Mouse (Mus musculus) frontal cortex, adult (tissue): Measurements from ENCODE around the gene Cxcl15.
"Not testable (repeated sequence)": the region's sequence is repeated elsewhere in the genome, so short reads cannot be mapped to it uniquely, and the experiment has no call there.

Source experiments
- ATAC-seq: cut with Nextera tagmentation; 2 replicates; pipeline ENCODE4 v1.9.2; 2017; ENCODE audit warnings: mild to moderate bottlenecking, moderate library complexity, mixed read lengths; ENCODE audit not compliant: low TSS enrichment

Gene Cxcl15

DNA sequence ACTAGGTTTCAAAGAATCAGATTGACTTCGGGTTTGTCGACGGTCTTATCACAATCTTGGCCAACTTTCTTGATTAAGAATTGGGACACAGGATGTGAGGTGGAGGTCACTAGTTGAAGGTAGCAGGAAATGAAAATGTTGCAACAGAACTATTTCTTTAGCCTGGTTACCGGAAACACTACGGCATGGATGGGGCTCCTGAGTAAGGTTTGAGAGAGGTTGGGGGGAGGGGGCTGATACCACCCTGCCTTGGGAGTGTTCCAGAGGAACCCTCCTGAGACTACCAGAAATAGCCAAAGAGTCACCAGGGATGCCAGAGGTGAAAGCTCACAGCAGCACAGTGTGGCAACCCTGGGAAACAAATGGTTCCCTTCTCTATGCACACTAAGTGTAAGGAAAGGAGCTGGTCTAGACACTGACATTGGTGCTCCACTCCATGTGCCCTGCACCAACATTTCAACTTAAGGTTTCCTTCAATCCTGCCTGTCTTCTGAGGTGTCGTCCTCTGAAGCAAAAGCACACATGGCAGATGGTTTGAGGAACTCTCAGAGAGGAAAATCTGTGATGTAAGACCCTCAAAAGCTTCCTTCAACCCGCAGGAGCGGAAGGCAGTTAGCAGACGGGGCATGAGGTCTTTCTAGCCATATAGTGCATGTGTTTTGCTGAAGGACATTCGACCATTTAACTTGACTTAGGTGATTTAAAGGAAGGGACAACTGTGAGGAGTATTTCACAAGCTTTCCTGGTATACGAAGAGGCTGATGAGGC lies 4.8 kb upstream of the Cxcl15 start:
- ATAC-seq: no peak

DNA sequence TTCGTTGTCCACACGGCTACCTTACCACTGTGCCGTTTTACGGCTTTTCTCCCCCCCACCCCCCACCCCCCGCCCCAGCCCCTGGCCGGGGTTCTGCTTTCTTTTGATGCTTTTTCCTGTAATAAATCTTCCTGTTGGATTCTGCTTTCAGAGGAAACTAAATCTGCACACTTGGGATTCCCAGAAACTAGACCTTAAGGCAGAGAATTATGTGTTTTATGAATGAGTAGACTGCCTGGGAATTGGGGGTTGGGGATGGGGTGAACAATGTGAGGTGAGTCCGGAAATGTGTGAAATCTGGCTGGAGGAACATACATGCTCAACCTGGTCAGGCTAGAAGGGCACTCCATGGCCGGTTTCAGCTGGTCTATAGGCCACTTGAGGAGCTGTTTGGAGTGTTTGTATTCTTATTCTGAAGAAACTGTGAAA lies 4.2 kb upstream of the Cxcl15 start:
- ATAC-seq: no peak

DNA sequence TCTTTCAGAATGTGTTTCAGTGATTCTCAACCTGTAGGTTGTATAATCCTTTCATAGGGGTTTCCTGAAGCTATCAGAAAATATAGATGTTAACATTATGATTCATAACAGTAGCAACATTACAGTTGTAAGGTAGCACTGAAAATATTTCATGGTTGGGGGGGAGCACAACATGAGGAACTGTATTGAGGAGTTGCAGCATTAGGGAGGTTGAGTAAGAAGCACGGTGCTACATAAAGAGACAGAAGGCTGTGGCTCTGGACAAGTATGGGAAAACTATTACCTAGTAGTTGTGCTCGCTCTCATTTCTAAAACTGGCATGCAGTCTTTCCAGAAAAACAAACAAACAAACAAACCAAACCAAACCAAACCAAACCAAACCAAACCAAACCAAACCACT lies 1.1 kb downstream of the Cxcl15 start:
- ATAC-seq: not testable (repeated sequence)

DNA sequence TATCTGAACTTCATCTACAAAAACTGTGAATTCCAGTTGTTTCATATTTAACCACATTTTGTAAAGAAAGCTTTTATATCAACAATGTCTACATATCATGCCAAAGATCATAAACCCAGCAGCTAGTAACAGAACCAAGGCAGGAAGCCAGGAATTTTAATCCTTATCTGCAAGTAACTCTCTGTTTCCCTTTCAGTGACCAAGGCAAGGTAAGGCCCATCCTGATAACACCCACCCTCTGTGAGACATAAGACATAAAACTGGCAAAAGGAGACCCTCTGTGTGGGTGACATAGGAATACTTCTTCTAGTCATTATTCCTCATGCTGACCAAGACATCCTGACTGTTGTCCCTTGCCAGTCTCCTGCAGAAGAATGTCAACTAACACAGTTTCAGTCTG lies 10.2 kb downstream of the Cxcl15 start:
- ATAC-seq: no peak

DNA sequence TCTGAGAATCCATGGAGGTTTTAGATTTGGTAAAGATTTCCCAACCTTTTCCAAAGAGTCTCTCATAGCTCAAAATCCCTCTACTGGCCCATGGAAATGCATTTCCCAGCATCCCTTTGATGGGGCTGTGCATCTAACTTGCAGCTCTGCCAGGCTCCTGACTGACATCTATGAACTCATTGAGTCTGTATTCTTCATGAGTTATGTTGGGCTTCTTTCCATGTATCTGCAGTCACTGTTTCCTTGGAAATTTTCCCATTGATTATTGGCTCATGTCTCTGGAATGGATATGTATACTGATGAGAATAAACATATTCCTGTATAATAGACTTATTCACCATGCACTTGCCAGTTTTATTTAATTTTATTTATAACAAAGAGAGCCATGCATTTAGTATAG lies 11.7 kb downstream of the Cxcl15 start:
- no peak for ATAC-seq

DNA sequence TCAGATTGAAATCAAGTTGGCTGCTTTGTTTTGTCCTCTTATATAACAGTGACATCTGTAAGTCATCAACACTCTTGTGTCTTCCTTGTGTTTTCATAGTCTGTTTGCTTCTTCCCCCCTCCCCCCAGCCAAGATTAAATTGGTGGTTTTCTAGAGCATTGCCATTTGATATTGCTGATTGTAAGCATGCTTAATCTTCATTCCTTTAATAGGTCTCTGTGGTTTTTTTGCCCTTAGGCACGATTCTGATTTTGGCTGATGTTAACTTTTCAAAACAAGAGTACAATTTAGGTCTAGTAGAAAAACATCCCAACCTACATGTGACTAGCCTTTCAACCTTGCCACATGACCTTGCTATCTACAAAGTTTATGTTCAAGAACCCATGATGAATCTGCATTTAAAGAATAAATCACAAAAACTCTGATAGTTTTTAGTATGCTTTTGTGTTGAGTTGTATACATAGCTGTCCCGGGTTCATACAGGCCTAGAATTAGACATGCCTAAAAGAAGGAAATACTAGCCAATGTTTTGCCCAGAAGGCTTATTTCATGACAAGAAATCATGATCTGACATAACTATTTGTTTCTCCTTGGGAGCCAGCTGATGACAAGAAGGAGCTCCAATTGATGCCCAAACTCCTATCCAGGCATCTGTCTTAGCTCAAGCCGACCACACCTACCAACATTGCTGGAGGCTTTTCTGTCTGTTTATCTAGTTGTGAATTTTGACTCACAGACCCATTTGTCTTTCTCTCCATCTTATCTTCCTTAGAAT lies 13.0 kb downstream of the Cxcl15 start:
- no peak for ATAC-seq

DNA sequence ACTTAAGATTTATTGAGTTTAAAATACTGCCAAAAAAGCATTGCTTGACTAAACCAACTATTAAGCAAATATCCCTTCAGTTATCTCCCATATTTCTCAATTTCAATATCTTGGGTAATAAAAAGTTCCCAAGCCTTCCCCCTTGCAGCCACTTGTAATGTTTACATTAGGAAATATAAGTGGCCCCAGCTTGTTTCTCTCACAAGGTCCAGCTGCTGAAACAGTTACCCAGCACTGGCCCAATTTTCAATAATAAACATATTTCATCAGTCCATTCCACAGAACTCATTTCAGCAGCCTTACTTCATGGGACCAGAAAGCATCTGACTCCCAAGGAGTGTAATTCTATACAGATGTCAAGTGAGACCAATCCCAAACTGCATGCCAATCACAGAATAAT lies 25.4 kb downstream of the Cxcl15 start:
- no peak for ATAC-seq

DNA sequence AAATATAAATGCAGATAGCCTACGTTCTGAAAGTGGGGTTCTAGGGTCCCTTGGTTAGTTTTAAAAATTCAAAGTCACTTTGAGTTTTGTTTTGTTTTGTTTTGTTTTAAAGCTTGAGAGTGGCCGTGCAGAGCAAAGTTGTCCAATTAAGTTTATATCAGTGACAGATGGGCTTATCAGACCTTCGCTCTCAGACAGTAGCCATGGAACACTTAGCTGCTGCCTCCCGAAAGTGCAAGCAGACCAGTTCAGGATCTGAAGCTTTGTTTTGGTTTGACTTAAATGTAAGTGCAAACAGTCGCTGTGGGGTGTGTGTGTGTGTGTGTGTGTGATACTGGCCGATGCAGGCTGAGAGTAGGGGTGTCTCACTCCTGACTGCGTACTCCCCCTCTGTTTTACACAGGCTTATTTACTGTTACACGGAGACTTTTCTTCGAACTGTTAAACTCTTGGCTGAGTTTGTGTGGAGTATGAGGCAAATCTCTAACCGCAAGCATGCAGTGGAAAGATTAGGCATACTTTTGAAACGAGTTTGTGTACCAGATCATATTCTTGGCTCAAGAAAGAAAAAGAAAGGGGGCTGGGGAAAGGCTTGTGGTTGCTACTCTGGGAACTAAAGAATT lies 37.9 kb downstream of the Cxcl15 start:
- no peak for ATAC-seq

DNA sequence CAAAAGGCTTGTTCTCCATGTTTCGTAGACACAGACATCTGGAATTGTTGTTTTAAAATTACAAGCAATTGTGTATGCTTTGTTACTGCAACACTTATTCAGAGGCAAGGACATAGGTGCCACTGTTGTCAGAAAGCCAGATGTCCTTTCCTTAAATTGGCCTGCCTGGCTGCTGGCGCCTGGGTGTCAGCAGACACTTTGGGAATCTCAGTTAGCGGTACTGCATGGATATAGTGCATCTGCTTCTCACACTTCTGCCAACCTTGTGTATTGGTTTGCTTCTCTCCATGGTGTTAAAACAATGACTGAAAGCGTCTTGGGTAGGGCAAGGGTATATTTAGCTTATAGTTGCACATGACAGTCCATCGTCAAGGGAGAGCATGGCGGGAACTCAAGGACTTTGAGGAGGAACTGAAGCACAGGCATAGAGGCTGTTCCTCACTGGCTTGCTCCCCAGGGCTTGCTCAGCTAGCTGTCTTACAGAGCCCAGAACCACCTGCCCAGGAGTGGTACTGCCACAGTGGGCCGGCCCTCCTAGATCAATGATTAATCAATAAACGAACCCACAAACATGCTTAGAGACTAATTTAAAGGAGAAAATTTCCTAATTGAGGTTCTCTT lies 38.5 kb downstream of the Cxcl15 start:
- no peak for ATAC-seq

DNA sequence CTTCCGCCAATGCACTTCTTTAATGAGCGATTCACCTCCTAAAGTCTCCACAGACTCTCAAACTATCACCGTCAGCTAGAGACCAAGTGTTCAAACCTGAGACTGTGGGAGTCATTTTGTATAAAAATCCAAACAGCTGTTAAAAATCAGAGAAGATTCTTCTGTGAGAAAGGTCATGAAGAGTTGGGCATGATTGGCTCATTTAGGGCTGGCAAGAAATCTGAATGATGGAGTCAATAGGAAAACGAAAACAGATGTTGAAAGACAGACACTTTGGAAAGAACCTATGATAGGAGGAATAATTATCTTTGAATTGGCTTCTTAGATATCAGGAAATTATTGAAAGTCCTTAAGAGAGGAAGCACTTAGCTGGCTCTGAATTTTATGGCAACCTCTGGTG lies 40.1 kb downstream of the Cxcl15 start:
- no peak for ATAC-seq

DNA sequence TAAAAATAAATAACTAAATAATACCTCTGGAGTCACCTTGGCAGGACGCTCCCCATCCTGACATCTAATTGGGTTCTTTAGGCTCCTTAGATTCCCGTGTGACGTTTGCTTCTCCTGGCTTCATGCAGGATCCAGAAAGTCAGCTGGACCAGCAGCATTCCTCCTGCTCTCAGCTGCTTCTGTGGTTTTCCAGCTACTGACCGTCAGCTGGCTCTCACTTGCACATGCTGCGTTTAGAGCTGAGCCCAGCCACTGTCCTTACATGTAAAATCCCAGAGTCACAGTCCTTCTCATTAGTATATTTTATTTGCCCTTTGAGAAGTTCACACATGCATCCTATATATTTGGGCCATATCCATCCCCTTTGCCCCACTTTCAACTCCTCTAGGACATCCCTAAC lies 44.2 kb downstream of the Cxcl15 start:
- ATAC-seq: no peak

DNA sequence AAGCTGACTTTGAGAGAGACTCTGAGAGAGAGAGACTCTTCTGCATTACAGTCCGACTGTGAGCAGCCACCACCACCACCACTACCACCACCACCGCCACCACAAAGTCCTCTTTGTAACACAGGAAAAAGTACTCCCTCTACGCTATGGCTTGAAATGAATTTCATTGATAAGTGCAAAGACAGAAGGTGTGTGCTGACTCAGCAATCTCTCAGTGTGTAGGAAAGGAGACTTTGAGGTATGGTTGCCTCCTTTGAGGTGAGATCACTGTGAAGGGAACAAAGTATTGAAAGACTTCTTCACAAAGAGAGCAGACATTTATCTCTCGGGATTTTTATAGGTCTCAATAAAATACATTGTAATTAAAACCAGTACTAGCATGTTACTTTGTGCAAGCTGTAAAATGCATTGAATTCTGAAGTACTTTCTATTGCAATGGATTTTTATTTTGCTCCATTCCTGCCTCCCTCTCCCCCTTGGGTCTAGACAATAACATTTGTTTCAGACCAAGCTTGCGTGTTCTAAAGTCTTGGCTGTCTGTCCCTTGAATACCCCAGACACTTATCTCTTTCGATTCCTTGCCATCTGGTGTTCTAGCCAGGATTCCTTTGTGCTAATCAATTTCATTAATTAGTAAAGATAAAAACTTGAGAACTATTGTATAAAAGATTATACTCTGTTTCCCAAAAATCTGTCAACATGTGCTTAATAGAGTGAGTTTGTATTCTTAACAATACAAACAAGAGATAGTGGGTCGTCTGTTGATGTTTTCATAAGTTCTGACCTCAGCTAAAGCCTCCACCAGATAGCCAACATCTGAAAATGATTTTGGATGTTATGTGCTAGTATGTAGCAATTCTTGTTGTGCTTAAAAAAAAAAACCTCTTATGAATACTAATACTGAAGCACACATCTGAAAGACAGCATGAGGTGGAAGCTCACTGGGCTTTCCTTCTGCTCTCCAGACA lies 46.9 kb downstream of the Cxcl15 start:
- ATAC-seq: no peak

DNA sequence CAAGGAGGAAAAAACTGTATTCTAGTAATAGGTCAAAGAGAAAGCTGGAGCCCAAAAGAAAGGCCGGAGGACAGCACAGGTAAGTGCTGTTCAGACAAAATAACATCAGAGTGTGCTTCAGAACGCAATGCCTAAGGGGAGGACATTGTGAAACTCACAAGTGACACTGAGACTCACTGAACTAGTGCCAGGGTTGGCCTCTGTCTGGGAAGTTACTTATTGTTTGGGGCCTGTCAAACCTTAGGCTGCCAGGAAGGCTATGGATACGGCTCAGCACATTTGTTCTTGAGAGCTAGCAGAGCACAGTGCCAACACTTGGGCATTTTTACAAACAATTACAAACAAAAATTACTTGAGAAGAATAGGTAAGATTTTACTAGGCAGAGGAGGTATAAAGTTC lies 49.6 kb downstream of the Cxcl15 start:
- ATAC-seq: no peak

DNA sequence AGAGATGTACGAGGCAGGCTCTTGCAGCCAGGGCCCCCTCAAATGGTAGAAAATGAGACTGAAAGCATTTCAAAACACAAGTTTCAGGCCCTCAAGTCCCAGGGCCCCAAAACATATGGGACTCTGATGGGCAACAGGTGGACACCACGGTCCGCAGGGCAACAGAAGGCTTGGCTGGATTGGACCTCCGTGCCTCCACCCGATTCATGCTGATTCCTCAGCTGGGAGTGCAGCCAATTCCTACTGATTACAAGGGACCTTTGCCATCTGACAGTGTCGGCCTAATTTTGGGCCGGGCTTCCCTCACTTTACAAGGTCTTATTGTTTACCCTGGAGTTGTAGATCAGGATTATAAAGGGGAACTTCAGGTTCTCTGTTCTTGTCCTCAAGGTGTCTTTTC lies 55.8 kb downstream of the Cxcl15 start:
- ATAC-seq: not testable (repeated sequence)

DNA sequence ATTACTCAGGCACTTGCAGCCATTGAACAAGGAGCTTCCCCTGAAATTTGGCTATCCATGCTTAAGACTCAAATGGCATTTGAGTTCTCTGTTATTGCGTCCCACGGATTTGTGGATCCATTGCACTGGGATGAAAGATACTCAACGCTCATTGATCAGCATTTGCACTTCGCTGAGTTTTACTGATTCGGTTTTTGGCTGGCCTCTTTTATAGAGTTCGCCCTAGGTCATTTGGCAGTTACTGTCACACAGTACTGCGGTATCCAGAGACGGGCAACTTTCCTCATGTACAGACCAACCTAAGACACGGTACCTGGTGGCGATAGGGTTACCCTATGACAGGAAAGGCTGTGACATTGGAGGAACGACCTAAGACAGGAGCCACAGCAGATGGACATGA lies 57.1 kb downstream of the Cxcl15 start:
- ATAC-seq: not testable (repeated sequence)
